Mouse (Mus musculus): ENCODE measurements at regions not wholly inside any gene's neighbourhood (a gene's known extent, or its start where the extent isn't known, plus 50 kb on each side); places are given as distances from the start of the nearest gene placed in this dataset.

GRCm38 (mm10) chr10:42068497-42068896 is 50.3 kb upstream of the Armc2 start:
- no peak for DNase-seq (ENCODE audit: low read depth, low spot score)
